Mouse (Mus musculus) ES-Bruce4 (cell line): ENCODE measurements at regions not wholly inside any gene's neighbourhood (a gene's known extent, or its start where the extent isn't known, plus 50 kb on each side); places are given as distances from the start of the nearest gene placed in this dataset.

ENCODE experiments used
- CTCF ChIP-seq: IDR thresholded peaks from one replicate; pipeline ENCODE4 v1.8.1; 2011; ENCODE audit warnings: low read depth, low read length
- POLR2A ChIP-seq: IDR thresholded peaks from one replicate; pipeline ENCODE4 v1.8.1; 2011; ENCODE audit warnings: low read length; ENCODE audit not compliant: insufficient read depth

- TF ChIP-seq CTCF, result no peak
- TF ChIP-seq POLR2A, result no peak
Observed at GRCm38 (mm10) chr14:112325602-112326001, 650.7 kb downstream of the Slitrk5 start.
